Mouse (Mus musculus) brain, adult 2 months (tissue): ENCODE data around the gene Ptpn22.

ENCODE experiments used
- DNase-seq: peaks from one replicate; pipeline ENCODE4 v3.0.0; 2011; ENCODE audit warnings: low read depth, low spot score

Gene Ptpn22

GRCm38 (mm10) chr3:103857977-103858563, 1.5 kb upstream of the Ptpn22 start:
- DNase-seq: no peak

GRCm38 (mm10) chr3:103859851-103860391, 326 bp downstream of the Ptpn22 start:
- peak; percentile 40 for DNase-seq

GRCm38 (mm10) chr3:103862721-103863220, 3.2 kb downstream of the Ptpn22 start:
- DNase-seq: no peak

GRCm38 (mm10) chr3:103864200-103864599, 4.6 kb downstream of the Ptpn22 start:
- DNase-seq: no peak

- no peak for DNase-seq
Measured at GRCm38 (mm10) chr3:103867424-103867971, 7.9 kb downstream of the Ptpn22 start.

- DNase-seq: no peak
Measured at GRCm38 (mm10) chr3:103868008-103868407, 8.4 kb downstream of the Ptpn22 start.

- DNase-seq: no peak
Measured at GRCm38 (mm10) chr3:103872663-103873098, 13.1 kb downstream of the Ptpn22 start.

- no peak for DNase-seq
Measured at GRCm38 (mm10) chr3:103874329-103874728, 14.7 kb downstream of the Ptpn22 start.

GRCm38 (mm10) chr3:103885946-103886345, 26.4 kb downstream of the Ptpn22 start:
- DNase-seq: peak; percentile 26

- peak; percentile 80 for DNase-seq
Measured at GRCm38 (mm10) chr3:103887581-103887980, 28.0 kb downstream of the Ptpn22 start.

GRCm38 (mm10) chr3:103893374-103893773, 33.8 kb downstream of the Ptpn22 start:
- DNase-seq: no peak

GRCm38 (mm10) chr3:103904705-103905104, 45.1 kb downstream of the Ptpn22 start:
- DNase-seq: peak; percentile 85

- DNase-seq: no peak
Measured at GRCm38 (mm10) chr3:103907335-103908030, 47.9 kb downstream of the Ptpn22 start.

- no peak for DNase-seq
Measured at GRCm38 (mm10) chr3:103908781-103909180, 49.2 kb downstream of the Ptpn22 start.

GRCm38 (mm10) chr3:103913451-103913961, 53.9 kb downstream of the Ptpn22 start:
- DNase-seq: peak; percentile 39

- peak; percentile 100 for DNase-seq
Measured at GRCm38 (mm10) chr3:103914010-103914669, 54.5 kb downstream of the Ptpn22 start, which contains the start of gene Rsbn1. Gene Rsbn1, plus strand, starts transcription at chr3:103914120.

GRCm38 (mm10) chr3:103914732-103915508, 55.3 kb downstream of the Ptpn22 start:
- peak; percentile 54 for DNase-seq

- DNase-seq: no peak
Measured at GRCm38 (mm10) chr3:103915509-103915896, 55.9 kb downstream of the Ptpn22 start.

- peak; percentile 35 for DNase-seq
Measured at GRCm38 (mm10) chr3:103916205-103916838, 56.7 kb downstream of the Ptpn22 start.

- no peak for DNase-seq
Measured at GRCm38 (mm10) chr3:103916839-103917237, 57.2 kb downstream of the Ptpn22 start.
